In genomic region chr2:10008593-10008992, GRCm38 (mm10) we compare ENCODE assay signal across 16 mouse cellular contexts.
"Had no signal": no experiment of that assay in that cellular context is flagged by ENCODE, and none has a peak within 500 bp of the region (broad histone marks: within the 10 kb centered on the region; RNA-seq: fewer than 3 reads in every experiment).

No protein-coding gene starts in this region.

- H3K27ac ChIP-seq: intestine, embryonic 15.5 days; left cerebral cortex, adult 2 months; liver, embryonic 15.5 days; macrophage; midbrain, embryonic 12.5 days; midbrain, embryonic 15.5 days; neural tube, embryonic 12.5 days; neural tube, embryonic 15.5 days had no signal

- DNase-seq: kidney, adult 11 months; kidney, adult 8-10 months; kidney, postnatal 25 days; layer of hippocampus, postnatal 36 days; lung, embryonic 14.5 days; thymus, adult 18-20 months; thymus, postnatal 4 days had no signal

- H3K4me3 ChIP-seq: intestine, embryonic 15.5 days; left cerebral cortex, adult 2 months; liver, embryonic 15.5 days; midbrain, embryonic 12.5 days; midbrain, embryonic 15.5 days; neural tube, embryonic 12.5 days; neural tube, embryonic 15.5 days had no signal

- H3K36me3 ChIP-seq: intestine, embryonic 15.5 days; liver, embryonic 15.5 days; midbrain, embryonic 12.5 days; midbrain, embryonic 15.5 days; neural tube, embryonic 12.5 days; neural tube, embryonic 15.5 days had no signal

- ATAC-seq: lung, postnatal 0 days; midbrain, embryonic 15.5 days had no signal

- H3K9me3 ChIP-seq: intestine, embryonic 15.5 days; liver, embryonic 15.5 days; midbrain, embryonic 12.5 days; midbrain, embryonic 15.5 days; neural tube, embryonic 12.5 days; neural tube, embryonic 15.5 days had no signal

- H3K4me2 ChIP-seq: intestine, embryonic 15.5 days; liver, embryonic 15.5 days; lung, embryonic 14.5 days; midbrain, embryonic 12.5 days; midbrain, embryonic 15.5 days; neural tube, embryonic 12.5 days; neural tube, embryonic 15.5 days had no signal

- H3K9ac ChIP-seq: intestine, embryonic 15.5 days; liver, embryonic 15.5 days; lung, embryonic 14.5 days; midbrain, embryonic 12.5 days; midbrain, embryonic 15.5 days; neural tube, embryonic 12.5 days; neural tube, embryonic 15.5 days had no signal

- H3K27me3 ChIP-seq: intestine, embryonic 15.5 days; liver, embryonic 15.5 days; midbrain, embryonic 12.5 days; midbrain, embryonic 15.5 days; neural tube, embryonic 12.5 days; neural tube, embryonic 15.5 days had no signal

- H3K4me1 ChIP-seq: intestine, embryonic 15.5 days; midbrain, embryonic 12.5 days; neural tube, embryonic 12.5 days had no signal
